Mouse (Mus musculus) midbrain, embryonic 12.5 days (tissue): Measurements from ENCODE around the gene Lin37. TPM values are rescaled to one million over a fixed set of nuclear protein-coding genes. Genes with fewer than 3 reads are reported as not detected.

Source experiments
- ATAC-seq: fragments of 200-750 bp; cut with Nextera tagmentation; 2 replicates; pipeline ENCODE4 v1.8.0; 2017; ENCODE audit warnings: low read depth, moderate TSS enrichment, moderate library complexity; ENCODE audit not compliant: low FRiP score
- H3K27ac ChIP-seq: fragments of 300-500 bp; sonication (generic); replicated peaks from 2 replicates; pipeline ENCODE4 v1.5.1; 2016; ENCODE audit warnings: mild to moderate bottlenecking
- H3K27me3 ChIP-seq: fragments of 300-500 bp; sonication (generic); 2 replicates; pipeline ENCODE4 v1.6.1; 2016; ENCODE audit warnings: mild to moderate bottlenecking
- H3K36me3 ChIP-seq: fragments of 300-500 bp; sonication (generic); 2 replicates; pipeline ENCODE4 v1.6.1; 2016
- H3K4me1 ChIP-seq: fragments of 300-500 bp; sonication (generic); 2 replicates; pipeline ENCODE4 v1.6.1; 2016
- H3K4me2 ChIP-seq: fragments of 300-500 bp; sonication (generic); replicated peaks from 2 replicates; pipeline ENCODE4 v1.6.1; 2016; ENCODE audit warnings: mild to moderate bottlenecking, moderate library complexity
- H3K4me3 ChIP-seq: fragments of 300-500 bp; sonication (generic); 2 replicates; pipeline ENCODE4 v1.5.1; 2016; ENCODE audit warnings: mild to moderate bottlenecking
- H3K9ac ChIP-seq: fragments of 300-500 bp; sonication (generic); replicated peaks from 2 replicates; pipeline ENCODE4 v1.6.1; 2016; ENCODE audit warnings: mild to moderate bottlenecking, moderate library complexity
- H3K9me3 ChIP-seq: fragments of 300-500 bp; sonication (generic); 2 replicates; pipeline ENCODE4 v1.6.1; 2016; ENCODE audit warnings: mild to moderate bottlenecking
- WGBS: fragments of 180-500 bp; shearing (Covaris S2); methylation state at CpG from one replicate; pipeline ENCODE4 v1.1.7; 2016; 5-methylcytosine and 5-hydroxymethylcytosine counted together
- polyA plus RNA-seq: library from polyadenylated mRNA; unstranded; fragments of >200 nt; fragmentation: Nextera tagmentation; extraction: Ambion mirVana; gene quantifications from 2 replicates; pipeline ENCODE4 v1.2.1, GENCODE M21; 2016

The Lin37 gene
- polyA plus RNA-seq, 1 experiment from 2014 or later: 53.0 TPM

DNA sequence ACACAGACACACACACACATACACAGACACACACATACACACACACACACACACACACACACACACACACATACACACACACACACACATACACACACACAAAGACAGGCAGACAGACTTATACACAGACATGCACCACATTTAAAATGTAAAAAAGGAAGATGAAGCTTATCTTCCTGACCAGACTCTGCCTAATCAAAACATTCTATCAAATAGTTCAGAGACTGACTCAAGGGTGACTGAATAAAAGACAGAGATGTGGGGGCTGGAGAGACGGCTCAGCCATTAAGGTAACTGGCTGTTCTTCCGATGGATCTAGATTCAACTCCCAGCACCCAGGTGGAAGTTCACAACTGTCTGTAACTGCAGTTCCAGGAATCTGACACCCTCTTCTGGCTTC, 15.3 kb downstream of the Lin37 start:
- Histone ChIP-seq H3K9ac (no peak overlapping the region; the same call in 1 of the 2 replicates), H3K36me3 (peaks cover 63% of the 10 kb centered on the region), H3K27ac (no peak overlapping the region)

DNA sequence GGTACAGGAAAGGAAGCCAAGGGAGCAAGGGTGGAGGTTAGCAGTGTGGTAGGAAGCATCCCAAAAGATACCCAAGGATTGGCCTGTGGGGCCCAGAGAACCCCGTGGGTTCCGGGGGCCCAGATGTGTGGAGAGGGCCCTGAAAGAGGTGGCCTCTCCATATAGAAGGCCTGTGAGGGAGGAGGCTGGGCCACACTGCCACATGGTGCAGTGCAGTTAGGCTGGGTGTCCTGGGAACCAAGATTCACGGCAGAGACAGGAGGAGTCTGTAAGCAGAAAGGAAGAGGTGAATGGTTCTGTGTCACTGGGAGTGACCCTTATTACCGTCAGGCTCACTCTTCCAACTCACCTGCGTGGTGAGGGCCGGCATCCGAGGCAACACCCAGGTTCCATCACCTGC, 19.1 kb downstream of the Lin37 start:
- Histone ChIP-seq H3K27me3 (no peaks in the 10 kb centered on the region), H3K36me3 (peaks cover 50% of the 10 kb centered on the region), H3K27ac (no peak overlapping the region), H3K9me3 (no peaks in the 10 kb centered on the region), H3K4me3 (no peak overlapping the region), H3K4me2 (no peak overlapping the region), H3K9ac (no peak overlapping the region), H3K4me1 (peaks cover 5% of the 10 kb centered on the region)
- ATAC-seq: no peak
- WGBS: 89% methylated on average over 7 of the region's 7 CpGs

More for the DNA sequence above, 15.3 kb downstream of the Lin37 start:
- Histone ChIP-seq H3K27me3 (no peaks in the 10 kb centered on the region), H3K4me2 (no peak overlapping the region), H3K4me3 (no peak overlapping the region), H3K4me1 (no peaks in the 10 kb centered on the region), H3K9me3 (no peaks in the 10 kb centered on the region)
- 96% methylated on average over 2 of the region's 2 CpGs for WGBS
- ATAC-seq: no peak

DNA sequence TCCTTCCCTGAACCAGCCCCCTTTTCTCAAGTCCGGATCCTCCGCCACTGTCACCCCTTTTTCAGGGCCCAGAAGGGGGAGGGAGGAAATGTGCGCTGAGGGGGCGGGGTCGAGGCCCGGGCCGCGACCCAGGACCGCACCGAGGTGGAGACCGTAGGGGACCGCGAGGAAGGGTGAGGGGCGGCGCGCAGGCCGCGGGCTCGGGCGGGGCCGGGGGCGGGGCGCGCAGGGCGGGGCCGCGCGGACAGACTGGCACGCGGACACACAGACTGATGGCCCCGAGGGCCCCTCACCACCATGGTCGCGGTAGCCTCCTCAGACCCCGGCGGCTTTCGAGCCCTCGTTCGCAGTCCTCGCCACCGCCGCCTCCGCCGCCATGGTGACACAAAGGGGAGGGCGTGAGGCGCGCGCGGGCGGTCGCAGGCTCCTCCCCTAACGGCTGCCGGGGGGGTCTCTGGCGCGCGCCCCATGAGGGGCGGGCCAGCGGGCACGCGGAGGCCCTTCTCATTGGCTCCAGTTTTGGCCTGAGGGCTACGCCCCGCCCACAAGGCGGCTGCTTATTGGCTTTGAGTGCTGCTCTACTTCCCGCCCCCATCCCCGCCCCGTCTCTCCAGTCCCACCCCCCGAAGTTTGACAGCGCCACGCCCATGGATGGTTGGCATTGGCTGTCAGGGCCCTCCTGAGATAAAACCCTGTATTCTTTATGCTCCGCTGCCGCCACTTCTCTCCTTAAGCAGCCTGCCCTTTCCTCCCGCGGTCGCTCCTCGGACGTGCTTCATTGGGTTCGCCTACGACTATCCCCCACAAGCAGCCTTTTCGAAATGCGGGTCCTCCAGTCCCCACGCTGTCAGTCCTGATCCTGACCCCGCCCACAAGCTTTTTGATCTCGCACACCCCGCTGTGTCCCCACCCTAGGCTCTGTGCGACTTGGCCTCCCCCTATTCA, 24.7 kb downstream of the Lin37 start, which contains the start of gene Arhgap33:
Gene Arhgap33, minus strand, starts transcription at position 428 of the 945 bp plus-strand sequence.
- under 1% methylated on average over 76 of the region's 84 CpGs for WGBS
- H3K36me3 ChIP-seq: peaks cover 47% of the 10 kb centered on the region
- peak within 1 kb of the TSS; percentile 79 for H3K4me2 ChIP-seq
- no peaks in the 10 kb centered on the region for H3K27me3 ChIP-seq
- H3K4me1 ChIP-seq: peaks cover 35% of the 10 kb centered on the region
- H3K9me3 ChIP-seq: no peaks in the 10 kb centered on the region
- peak within 1 kb of the TSS; percentile 88 for H3K27ac ChIP-seq
- ATAC-seq: peak; percentile 91
- H3K9ac ChIP-seq: peak within 1 kb of the TSS; percentile 91
- peak within 1 kb of the TSS; percentile 82 for H3K4me3 ChIP-seq

DNA sequence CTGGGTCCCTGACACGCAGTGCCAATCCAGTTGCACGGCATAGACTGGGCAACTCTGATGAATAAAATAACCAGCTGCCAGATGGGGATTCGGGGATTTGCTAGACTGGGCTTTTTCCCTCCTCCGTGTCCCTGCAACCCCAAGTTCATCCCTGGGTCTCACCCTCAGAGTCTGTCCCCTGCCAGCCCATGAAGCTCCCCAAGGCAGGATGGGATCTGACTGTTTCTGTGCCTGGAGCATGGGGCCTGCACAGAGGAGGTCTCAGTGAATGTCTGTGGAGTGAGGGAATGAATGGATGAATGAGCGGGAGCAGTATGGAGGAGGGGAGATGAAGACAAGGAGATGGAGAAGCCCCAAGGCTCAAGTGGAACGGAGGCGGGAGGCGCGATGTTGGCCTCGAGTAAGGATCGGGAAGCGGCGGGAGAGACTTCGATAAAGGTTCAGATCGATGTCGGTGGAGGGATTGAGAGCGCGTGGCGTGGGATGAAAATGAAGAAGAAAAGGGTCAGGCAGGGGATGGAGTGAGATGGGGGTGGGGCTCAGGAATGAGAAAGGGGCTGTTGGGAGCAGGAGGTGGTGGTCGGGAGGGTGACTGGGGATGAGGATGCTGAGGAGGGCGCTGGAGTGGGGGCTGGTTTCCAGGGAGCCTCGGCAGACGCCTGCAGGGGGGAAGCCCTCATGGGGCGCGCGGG, 25.6 kb downstream of the Lin37 start:
- 5% methylated on average over 26 of the region's 26 CpGs for WGBS
- ATAC-seq: peak; percentile 29
- H3K4me3 ChIP-seq: peak overlapping the region; percentile 82
- H3K36me3 ChIP-seq: peaks cover 48% of the 10 kb centered on the region
- H3K9me3 ChIP-seq: no peaks in the 10 kb centered on the region
- peaks cover 35% of the 10 kb centered on the region for H3K4me1 ChIP-seq
- peak overlapping the region; percentile 79 for H3K4me2 ChIP-seq
- H3K9ac ChIP-seq: peak overlapping the region; percentile 91
- H3K27me3 ChIP-seq: no peaks in the 10 kb centered on the region
- peak overlapping the region; percentile 88 for H3K27ac ChIP-seq

DNA sequence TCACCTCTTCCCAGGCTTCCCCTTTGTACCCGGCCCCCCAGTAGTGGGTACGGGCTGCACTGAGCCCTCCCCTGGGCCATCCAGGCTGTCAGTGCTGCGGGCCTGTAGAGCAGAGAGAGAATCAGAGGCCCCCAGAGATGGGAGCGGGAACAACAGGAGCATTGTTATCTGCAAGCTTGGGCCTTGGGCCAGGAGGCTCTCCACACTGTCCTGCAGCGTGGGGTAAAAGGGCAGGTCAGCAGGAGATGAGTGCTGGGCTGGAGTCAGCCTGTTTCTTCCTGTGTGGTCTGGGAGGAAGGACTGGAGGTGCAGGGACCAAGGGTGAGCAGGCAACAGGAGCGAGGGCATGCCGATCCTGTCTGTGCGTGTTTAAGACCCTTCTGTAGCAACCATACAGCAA, 26.7 kb downstream of the Lin37 start:
- Histone ChIP-seq H3K4me3 (peak overlapping the region; percentile 82), H3K27ac (0 out of 2 replicates have a peak overlapping the region, but pooled peaks have one; percentile 35), H3K36me3 (peaks cover 51% of the 10 kb centered on the region), H3K4me1 (peaks cover 35% of the 10 kb centered on the region), H3K9ac (peak overlapping the region; percentile 91), H3K9me3 (no peaks in the 10 kb centered on the region), H3K27me3 (no peaks in the 10 kb centered on the region), H3K4me2 (peak overlapping the region; percentile 79)
- no peak for ATAC-seq
- WGBS: 11% methylated on average over 8 of the region's 8 CpGs

DNA sequence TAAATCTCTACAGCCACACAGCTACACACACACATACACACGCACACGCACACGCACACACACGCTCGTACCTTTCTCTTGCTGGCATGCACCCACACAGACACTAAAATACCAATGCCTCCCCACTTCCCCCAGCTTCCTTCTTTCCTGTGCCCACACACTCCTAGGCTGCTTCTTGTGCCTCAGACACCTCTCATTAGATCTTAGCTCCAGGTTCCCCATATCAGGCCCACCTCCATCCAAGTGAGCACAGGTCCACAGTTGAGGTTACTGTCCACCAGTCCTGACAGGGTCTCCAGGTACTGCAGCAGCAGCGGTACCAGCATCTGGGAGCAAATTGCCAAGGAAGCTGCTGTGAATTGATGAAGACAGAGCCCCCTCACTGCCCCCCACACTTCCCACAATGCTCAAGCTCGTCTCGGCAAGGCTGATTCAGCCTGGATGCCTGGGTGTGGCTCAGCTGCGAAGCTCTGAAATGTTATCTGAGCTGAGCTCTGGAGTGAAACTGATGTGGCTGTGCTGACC, 28.3 kb downstream of the Lin37 start:
- H3K4me2 ChIP-seq: peak overlapping the region; percentile 79; the same call in 1 of the 2 replicates
- 86% methylated on average over 9 of the region's 9 CpGs for WGBS
- peaks cover 66% of the 10 kb centered on the region for H3K36me3 ChIP-seq

DNA sequence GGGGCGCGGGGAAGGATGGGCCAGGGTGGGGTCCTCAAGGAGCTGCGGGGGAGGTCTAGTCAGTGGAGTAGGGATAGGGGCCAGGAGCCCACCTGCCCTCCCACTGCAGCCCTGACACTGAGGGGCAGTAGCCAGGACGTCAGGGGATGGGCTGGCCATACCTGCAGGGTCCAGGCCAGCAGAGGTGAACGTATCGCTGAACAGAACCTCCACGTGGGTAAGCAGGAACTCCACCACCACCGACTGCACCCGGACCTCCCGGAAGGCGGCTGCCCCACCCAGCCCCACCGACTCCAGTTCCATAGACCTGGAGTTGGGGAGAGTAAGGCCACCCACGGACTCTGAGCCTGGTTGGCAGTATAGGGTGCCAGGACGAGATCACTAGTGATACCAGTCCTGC, 32.7 kb downstream of the Lin37 start:
- Histone ChIP-seq H3K27ac (no peak overlapping the region), H3K36me3 (peaks cover 100% of the 10 kb centered on the region), H3K27me3 (no peaks in the 10 kb centered on the region), H3K4me1 (peaks cover 19% of the 10 kb centered on the region), H3K9me3 (no peaks in the 10 kb centered on the region), H3K9ac (peak overlapping the region; percentile 24; the same call in 1 of the 2 replicates), H3K4me3 (no peak overlapping the region), H3K4me2 (no peak overlapping the region)
- WGBS: 90% methylated on average over 14 of the region's 14 CpGs
- no peak for ATAC-seq

More for the DNA sequence above, 28.3 kb downstream of the Lin37 start:
- ATAC-seq: no peak
- Histone ChIP-seq H3K9ac (peak overlapping the region; percentile 41; the same call in 1 of the 2 replicates), H3K9me3 (no peaks in the 10 kb centered on the region), H3K4me3 (0 out of 2 replicates have a peak overlapping the region, but pooled peaks have one; percentile 17), H3K27ac (no peak overlapping the region), H3K4me1 (peaks cover 41% of the 10 kb centered on the region), H3K27me3 (no peaks in the 10 kb centered on the region)

DNA sequence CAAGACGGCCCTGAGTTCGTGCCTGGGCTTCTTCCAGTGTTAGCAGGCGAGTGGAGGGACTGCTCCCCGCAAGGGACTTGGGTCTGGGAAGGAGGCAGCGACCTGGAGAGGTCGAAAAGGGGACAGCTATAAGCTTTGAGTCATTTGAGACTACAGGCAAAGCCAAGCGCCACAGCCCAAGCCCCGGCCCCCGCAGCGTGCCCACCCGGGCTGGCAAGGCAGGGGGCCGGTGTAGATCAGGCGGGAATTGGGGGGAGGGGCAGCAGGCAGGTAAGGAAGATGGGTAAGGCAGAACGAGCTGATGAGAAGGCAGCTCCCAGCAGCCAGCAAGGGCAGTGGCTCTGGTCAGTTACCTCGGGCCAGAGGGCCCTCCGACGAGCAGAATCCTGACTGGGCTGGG, 33.2 kb downstream of the Lin37 start:
- peaks cover 14% of the 10 kb centered on the region for H3K4me1 ChIP-seq
- WGBS: 21% methylated on average over 17 of the region's 17 CpGs
- ATAC-seq: no peak
- peaks cover 94% of the 10 kb centered on the region for H3K36me3 ChIP-seq
- H3K9ac ChIP-seq: 0 out of 2 replicates have a peak overlapping the region, but pooled peaks have one; percentile 24
- H3K9me3 ChIP-seq: no peaks in the 10 kb centered on the region
- no peak overlapping the region for H3K27ac ChIP-seq
- H3K27me3 ChIP-seq: no peaks in the 10 kb centered on the region
- H3K4me2 ChIP-seq: no peak overlapping the region
- no peak overlapping the region for H3K4me3 ChIP-seq

DNA sequence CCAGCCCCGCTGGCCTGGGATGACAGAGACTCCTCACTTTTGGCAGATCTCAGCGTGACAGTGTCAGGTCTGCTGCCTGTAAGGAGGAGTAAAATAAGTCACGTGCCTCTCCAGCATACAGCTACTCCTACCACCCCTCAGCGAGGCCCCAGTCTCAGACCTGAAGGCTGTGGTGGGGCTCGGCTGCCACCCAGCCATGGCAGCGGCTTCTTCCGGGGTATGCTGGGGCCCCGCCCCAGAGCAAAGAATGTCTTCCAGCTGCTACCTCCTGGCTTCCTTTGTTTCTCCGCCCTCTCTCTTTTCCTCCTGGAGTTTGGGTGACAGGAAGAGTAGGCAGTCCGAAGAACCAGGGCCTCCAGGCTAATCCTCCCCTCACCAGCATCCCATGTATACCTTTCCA, 33.7 kb downstream of the Lin37 start:
- Histone ChIP-seq H3K4me3 (no peak overlapping the region), H3K27me3 (no peaks in the 10 kb centered on the region), H3K9me3 (no peaks in the 10 kb centered on the region), H3K9ac (no peak overlapping the region), H3K4me1 (peaks cover 10% of the 10 kb centered on the region; the same call in 1 of the 2 replicates), H3K27ac (no peak overlapping the region), H3K4me2 (no peak overlapping the region), H3K36me3 (peaks cover 90% of the 10 kb centered on the region)
- no peak for ATAC-seq
- WGBS: 31% methylated on average over 10 of the region's 10 CpGs

DNA sequence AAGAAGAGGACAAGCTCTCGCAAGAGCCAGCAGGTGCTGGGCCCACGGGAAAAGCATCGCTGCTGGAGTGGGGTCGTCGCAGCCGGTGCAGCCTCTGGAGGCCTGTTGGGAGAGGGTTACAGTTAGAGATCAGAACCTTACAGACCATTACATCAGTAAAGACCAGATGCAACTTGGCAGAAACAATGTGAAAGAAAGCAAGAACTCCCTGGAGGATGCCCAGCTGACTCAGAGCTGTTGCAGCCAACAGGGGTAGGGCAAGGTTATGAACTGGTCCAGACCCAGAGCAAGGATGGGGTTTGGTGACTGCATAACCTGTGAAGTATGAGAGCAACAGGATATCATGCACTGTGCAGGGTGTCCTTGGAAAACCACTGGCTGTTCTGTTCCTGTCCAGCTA, 35.2 kb downstream of the Lin37 start:
- 0 out of 2 replicates have a peak overlapping the region, but pooled peaks have one; percentile 6 for H3K9ac ChIP-seq
- H3K4me2 ChIP-seq: no peak overlapping the region
- H3K27me3 ChIP-seq: no peaks in the 10 kb centered on the region
- peaks cover 14% of the 10 kb centered on the region; the same call in 1 of the 2 replicates for H3K4me1 ChIP-seq
- H3K9me3 ChIP-seq: no peaks in the 10 kb centered on the region
- no peak overlapping the region for H3K4me3 ChIP-seq
- ATAC-seq: no peak
- no peak overlapping the region for H3K27ac ChIP-seq
- 82% methylated on average over 6 of the region's 6 CpGs for WGBS
- H3K36me3 ChIP-seq: peaks cover 75% of the 10 kb centered on the region

DNA sequence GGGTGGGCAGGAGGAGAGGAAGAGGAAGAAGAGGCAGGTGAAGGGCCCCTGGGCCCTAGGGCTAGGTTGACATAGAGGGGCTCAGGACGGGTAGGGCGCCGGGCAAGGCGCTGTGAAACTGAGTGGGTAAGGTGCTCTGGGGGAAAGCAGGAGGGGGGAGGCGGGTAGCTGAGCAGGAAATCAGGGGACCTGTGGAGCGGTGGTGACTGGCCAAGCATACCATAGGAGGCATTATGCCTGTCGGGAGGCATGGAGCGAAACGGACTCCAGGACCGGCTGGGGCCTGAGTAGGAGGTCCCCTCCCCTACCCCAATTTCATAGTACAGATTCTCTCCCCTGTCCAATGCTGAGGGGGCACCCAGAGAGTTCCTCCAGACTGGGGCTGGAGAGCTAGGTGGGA, 36.8 kb downstream of the Lin37 start:
- Histone ChIP-seq H3K9ac (no peak overlapping the region), H3K27ac (no peak overlapping the region), H3K36me3 (peaks cover 59% of the 10 kb centered on the region)

More for the DNA sequence above, 36.8 kb downstream of the Lin37 start:
- ATAC-seq: no peak
- Histone ChIP-seq H3K4me1 (peaks cover 14% of the 10 kb centered on the region; the same call in 1 of the 2 replicates), H3K4me2 (no peak overlapping the region), H3K27me3 (peaks cover 11% of the 10 kb centered on the region), H3K4me3 (no peak overlapping the region), H3K9me3 (no peaks in the 10 kb centered on the region)
- 90% methylated on average over 10 of the region's 10 CpGs for WGBS
